Mouse (Mus musculus) left cerebral cortex, postnatal 36 days (tissue): ENCODE data around the gene Filip1l. TPM values are rescaled to one million over a fixed set of nuclear protein-coding genes. Genes with fewer than 3 reads are reported as not detected.
"Not testable (repeated sequence)": the region's sequence is repeated elsewhere in the genome, so short reads cannot be mapped to it uniquely, and the experiment has no call there.

ENCODE experiments used
- DNase-seq, 2 experiments: peaks; one replicate each; pipeline ENCODE4 v3.0.0; 2021 to 2022; ENCODE audit warnings: low spot score in 2 of 2, mixed read lengths in 1 of 2
- intact Hi-C: fragments of 180-260 bp; cut with DNase I; formaldehyde crosslinking; loops from one replicate; pipeline ENCODE4 v1.15.1; 2025
- total RNA-seq, 2 experiments: library from RNA; stranded (reverse); gene quantifications; 2 replicates each; pipeline ENCODE4 v1.2.3; 2021

Gene Filip1l
- total RNA-seq, 2 experiments from 2014 or later = 3.0 to 4.0 TPM

- intact Hi-C loops = no loop called here
These were observed 36.8 kb downstream of the Filip1l start for GRCm38 (mm10) chr16:57389566-57390251.

GRCm38 (mm10) chr16:57391171-57391570 lies 38.3 kb downstream of the Filip1l start:
- DNase-seq, intact Hi-C loops: not testable (repeated sequence)

More at GRCm38 (mm10) chr16:57389566-57390251, 36.8 kb downstream of the Filip1l start:
- DNase-seq = peak; percentile 68 to 77

DNA sequence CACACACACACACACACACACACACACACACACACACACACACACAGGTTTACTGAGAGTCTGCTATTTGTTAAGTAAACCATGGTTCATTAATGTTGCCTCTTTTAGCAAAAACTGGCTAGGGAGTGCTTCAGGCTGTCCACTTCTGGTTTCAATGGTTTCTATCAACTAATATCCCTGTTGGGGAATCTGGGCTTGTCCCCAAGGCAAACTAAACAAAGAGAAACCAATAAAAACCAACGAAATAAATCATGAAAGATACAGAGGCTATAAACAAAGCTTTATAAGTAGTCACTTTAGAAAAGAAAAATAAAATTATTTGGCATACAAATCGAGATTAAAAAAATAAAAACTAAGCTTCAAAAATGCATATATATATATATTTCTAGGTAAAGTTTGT lies 39.6 kb downstream of the Filip1l start:
- DNase-seq = no peak
- intact Hi-C loops = no loop called here

DNA sequence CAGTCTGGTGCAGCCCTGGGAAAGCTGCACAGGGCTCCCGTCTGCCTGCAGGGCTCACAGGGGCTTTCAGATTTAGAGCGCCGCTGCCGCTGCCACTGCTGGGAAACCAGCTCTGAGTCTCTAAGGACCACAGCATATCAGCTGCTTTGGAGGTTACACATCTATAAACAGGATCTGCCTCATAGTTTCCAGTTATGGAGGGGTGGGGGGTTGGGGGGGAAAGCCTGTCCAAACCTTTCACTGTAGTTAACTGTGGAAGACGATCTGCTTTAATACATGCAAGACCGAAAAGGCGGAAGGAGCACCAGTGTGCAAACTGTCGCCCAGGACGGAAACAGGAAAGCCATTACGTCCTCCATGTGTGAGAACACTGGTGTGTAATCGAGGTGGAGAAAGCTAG lies 40.3 kb downstream of the Filip1l start:
- DNase-seq = no peak

GRCm38 (mm10) chr16:57396249-57396648 lies 43.4 kb downstream of the Filip1l start:
- intact Hi-C loops = loop anchor here (5.0 kb wide), 1 partner anchor 34 kb away; no protein-coding TSS in a partner anchor
- no peak for DNase-seq

More for the DNA sequence above, 40.3 kb downstream of the Filip1l start:
- intact Hi-C loops = no loop called here

DNA sequence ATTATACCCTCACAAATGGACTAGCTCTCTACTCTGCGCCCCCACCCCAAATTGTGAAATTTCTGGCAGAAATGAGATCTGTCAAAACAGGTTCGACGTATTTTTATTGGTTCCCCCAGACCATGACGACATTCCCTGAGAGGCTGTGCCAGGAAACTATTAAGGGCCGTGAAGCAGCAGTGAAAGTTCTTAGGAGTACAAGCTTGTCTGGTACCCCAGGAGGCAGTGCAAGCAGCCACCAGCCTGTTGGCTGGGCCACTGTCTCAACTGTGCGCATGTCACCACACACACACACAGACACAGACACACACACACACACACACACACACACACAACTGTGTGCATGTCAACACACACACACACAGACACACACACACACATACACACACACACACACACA lies 45.0 kb downstream of the Filip1l start:
- intact Hi-C loops = loop anchor here (2.0 to 5.0 kb wide), 2 partner anchors 36 to 153 kb away; no protein-coding TSS in a partner anchor

GRCm38 (mm10) chr16:57398387-57399214 lies 45.7 kb downstream of the Filip1l start:
- peak; percentile 36 to 64 for DNase-seq
- intact Hi-C loops = loop anchor here (2.0 to 5.0 kb wide), 2 partner anchors 36 to 154 kb away; no protein-coding TSS in a partner anchor

More for the DNA sequence above, 45.0 kb downstream of the Filip1l start:
- DNase-seq = no peak

- no peak for DNase-seq
- intact Hi-C loops = loop anchor here (2.0 to 5.0 kb wide), 2 partner anchors 37 to 155 kb away; no protein-coding TSS in a partner anchor
These were observed 46.7 kb downstream of the Filip1l start for GRCm38 (mm10) chr16:57399566-57399965.

DNA sequence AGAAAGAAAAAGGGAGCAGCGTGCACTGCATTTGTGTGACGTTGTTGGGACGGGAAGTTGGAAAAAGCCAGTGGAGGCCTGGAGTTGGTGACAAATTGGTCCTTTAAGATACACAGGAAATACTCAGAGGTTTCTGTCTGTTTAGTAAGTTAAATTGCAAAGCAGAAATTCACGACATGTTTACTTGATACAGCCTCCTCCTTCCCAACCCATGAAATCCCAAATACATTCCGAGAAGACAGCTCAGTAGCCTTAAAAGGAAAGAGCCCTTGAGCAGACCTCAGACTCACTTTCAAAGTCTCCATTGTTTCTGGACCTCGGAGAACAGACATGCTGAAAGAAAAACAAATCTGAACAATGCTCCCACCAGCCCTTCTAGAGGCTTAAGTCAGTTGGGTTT lies 48.8 kb downstream of the Filip1l start:
- intact Hi-C loops = no loop called here
- no peak for DNase-seq

DNA sequence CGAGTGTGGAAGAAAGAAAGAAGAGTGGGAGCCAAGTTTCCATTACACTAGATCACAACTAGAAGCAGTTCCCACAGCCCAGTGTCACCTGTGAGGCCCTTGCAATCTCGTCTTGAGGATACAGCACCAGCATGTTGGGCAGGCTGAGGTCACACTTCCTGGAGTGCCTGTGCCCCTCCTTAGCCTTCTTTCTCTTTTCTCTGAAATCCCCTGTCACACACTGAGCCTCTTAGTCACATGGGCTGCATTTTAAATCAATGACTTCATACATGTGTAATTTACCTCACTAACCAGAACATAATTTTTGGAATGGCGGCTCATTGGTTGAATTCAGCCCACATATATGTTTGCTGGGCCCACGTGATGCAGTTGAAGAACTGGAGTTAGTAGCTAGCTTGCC lies 50.0 kb downstream of the Filip1l start:
- intact Hi-C loops = no loop called here
- DNase-seq = no peak

DNA sequence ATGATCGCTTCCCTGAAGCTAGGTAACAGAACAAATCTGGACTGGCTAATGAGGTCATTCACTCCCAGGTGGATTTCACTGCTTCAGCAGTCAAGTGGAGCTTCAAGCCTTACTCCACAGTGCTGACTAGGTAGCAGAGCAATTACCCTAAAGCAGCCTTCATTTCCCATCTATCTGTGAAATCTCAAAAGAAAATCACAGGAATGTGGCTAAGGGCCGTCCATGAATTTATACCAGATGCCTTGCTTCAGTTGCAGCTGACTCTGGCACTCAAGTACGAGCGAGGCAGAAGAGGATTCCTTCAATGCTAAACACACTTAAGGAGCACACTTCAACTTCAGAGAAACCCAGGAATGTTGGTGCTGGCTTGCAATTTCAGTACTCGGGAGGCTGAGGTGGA lies 50.9 kb downstream of the Filip1l start:
- intact Hi-C loops = no loop called here
- no peak for DNase-seq

- intact Hi-C loops = no loop called here
These were observed 59.9 kb downstream of the Filip1l start for GRCm38 (mm10) chr16:57412766-57413165.

GRCm38 (mm10) chr16:57416049-57416448 lies 63.2 kb downstream of the Filip1l start:
- intact Hi-C loops = no loop called here
- DNase-seq = no peak

More at GRCm38 (mm10) chr16:57412766-57413165, 59.9 kb downstream of the Filip1l start:
- peak in 1 of 2 experiments; percentile 11 for DNase-seq

DNA sequence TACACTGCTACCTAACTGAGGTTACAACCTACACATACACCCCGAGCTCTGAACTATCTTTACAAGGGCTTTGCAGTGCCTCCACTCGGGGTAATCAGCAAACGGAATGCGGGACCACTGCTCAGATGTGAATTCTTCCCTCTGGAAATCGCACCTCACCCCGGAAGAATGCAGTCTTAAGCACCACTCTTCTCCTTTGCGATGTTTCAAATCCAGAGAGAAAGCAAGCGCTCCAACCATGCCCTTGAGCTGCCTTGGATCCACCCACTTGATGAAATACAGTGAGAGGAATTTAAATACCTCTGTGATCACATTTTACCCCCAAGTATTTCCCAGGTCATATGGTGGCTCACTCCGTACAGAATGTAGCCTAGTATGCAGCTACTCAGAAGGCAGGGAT lies 64.1 kb downstream of the Filip1l start:
- intact Hi-C loops = no loop called here

DNA sequence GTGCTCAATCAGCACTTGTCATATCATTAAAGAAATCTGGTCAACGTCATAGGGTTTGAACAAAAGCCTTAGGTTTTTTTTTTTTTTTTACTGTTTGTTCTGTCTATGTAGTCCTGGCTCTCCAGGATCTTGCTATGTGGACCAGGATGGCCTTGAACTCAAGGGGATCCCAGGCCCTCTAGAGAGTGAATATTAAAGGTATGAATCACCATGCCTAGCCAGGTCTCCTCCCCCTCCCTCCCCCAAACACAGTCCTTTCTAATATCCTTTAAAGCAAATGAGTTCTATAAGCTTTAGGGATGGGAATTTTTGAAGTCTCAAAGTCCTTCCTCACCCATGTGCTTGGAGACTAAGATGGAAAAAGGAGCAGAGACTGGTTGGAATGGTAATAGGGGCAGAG lies 65.1 kb downstream of the Filip1l start:
- intact Hi-C loops = no loop called here
- DNase-seq = no peak

More for the DNA sequence above, 64.1 kb downstream of the Filip1l start:
- no peak for DNase-seq

DNA sequence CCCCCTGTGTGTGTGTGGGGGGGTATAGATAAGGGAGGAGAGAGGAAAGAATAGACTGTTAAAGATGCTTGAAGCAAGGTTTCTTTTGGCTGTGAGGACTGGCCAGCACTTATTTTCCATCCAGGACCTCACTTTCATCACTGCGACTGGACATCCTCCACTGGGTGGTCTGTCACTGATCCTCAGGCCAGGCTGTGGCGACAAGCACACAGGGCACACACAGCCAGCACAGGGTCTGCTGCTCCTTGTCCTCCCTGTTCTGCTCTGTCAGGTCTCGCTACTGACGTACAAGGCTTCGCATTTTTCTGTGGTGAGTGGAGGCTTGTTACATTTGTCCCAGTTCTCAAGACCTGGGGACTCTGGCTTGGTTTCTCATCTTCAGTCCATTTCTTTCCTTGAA lies 66.4 kb downstream of the Filip1l start:
- DNase-seq = no peak
- intact Hi-C loops = no loop called here

GRCm38 (mm10) chr16:57419881-57420280 lies 67.0 kb downstream of the Filip1l start:
- intact Hi-C loops = no loop called here
- DNase-seq = no peak

GRCm38 (mm10) chr16:57420773-57421556 lies 68.1 kb downstream of the Filip1l start:
- intact Hi-C loops = no loop called here
- no peak for DNase-seq

DNA sequence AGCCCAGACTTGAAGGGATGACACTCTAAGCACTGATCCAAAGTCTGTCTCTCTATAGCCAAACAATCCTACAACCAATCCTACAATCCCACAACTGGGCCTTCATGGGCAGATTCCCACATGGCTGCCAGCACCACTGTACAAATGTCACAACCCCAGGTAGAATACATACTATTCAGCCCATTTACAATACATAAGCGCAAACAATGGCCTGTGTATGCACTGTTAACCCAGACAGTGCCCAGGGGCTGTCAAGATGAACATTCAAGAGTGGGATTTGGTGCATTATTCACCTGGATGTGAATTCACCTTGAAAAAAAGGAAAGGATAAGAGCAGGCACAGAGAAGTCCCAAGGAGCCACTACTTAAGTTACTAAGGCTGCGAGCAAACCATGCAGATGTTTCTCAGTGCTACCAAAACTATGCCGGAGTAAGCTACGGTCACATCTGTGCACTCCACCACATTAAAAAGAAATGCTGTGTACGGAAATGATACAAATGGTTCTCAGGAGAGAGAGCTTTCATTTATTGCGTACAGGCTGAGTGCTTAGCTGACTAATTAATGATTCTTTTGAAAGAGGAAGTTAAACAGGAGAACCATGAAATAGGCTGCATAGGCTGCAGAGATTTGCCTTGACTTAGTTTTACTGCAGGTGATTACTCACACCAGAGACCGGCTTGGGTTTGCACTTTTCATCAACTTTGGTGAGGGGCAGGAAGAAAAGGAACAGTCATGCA lies 69.0 kb downstream of the Filip1l start:
- no peak for DNase-seq
- intact Hi-C loops = no loop called here
